Mouse (Mus musculus) brain, embryonic 14.5 days (tissue): ENCODE measurements at regions not wholly inside any gene's neighbourhood (a gene's known extent, or its start where the extent isn't known, plus 50 kb on each side); places are given as distances from the start of the nearest gene placed in this dataset.
A peak's percentile ranks its signal among the peaks of the same experiment; 100 is the strongest.
"Not testable (repeated sequence)": the region's sequence is repeated elsewhere in the genome, so short reads cannot be mapped to it uniquely, and the experiment has no call there.

Source experiments
- DNase-seq: peaks from one replicate; pipeline ENCODE4 v3.0.0-alpha.2; 2011; ENCODE audit warnings: low read depth
- CTCF ChIP-seq: fragments of 200-500 bp; IDR thresholded peaks from 2 replicates; pipeline ENCODE4 v1.5.1; 2012; ENCODE audit warnings: inconsistent platforms, mild to moderate bottlenecking, moderate library complexity, borderline replicate concordance; ENCODE audit not compliant: insufficient read depth, insufficient read length; ENCODE audit errors: extremely low read depth
- POLR2A ChIP-seq: fragments of 200-500 bp; IDR thresholded peaks from 2 replicates; pipeline ENCODE4 v1.6.1; 2012; ENCODE audit warnings: mild to moderate bottlenecking, inconsistent platforms, borderline replicate concordance; ENCODE audit not compliant: poor library complexity, insufficient read depth, insufficient read length, severe bottlenecking; ENCODE audit errors: extremely low read depth

GRCm38 (mm10) chr3:80120177-80120736, 235.9 kb downstream of the Fam198b start:
- DNase-seq = no peak
- no peak for TF ChIP-seq POLR2A
- TF ChIP-seq CTCF = no peak

- DNase-seq = no peak
- TF ChIP-seq CTCF (no peak), POLR2A (no peak)
Measured at GRCm38 (mm10) chr3:80123666-80124065, 239.3 kb downstream of the Fam198b start.

- DNase-seq = no peak
Measured at GRCm38 (mm10) chr3:80124621-80125020, 240.3 kb downstream of the Fam198b start.

GRCm38 (mm10) chr3:80141697-80142096, 257.4 kb downstream of the Fam198b start:
- TF ChIP-seq POLR2A (no peak), CTCF (no peak)
- DNase-seq = peak; percentile 60

More at GRCm38 (mm10) chr3:80124621-80125020, 240.3 kb downstream of the Fam198b start:
- TF ChIP-seq CTCF (no peak), POLR2A (no peak)

- TF ChIP-seq POLR2A = no peak
- DNase-seq = no peak
Measured at GRCm38 (mm10) chr3:80160473-80160872, 276.1 kb downstream of the Fam198b start.

GRCm38 (mm10) chr3:80181749-80182148, 297.4 kb downstream of the Fam198b start:
- DNase-seq = peak; percentile 57
- no peak for TF ChIP-seq CTCF
- TF ChIP-seq POLR2A = no peak

- DNase-seq = not testable (repeated sequence)
Measured at GRCm38 (mm10) chr3:80182161-80182560, 297.8 kb downstream of the Fam198b start.

- TF ChIP-seq CTCF (no peak), POLR2A (no peak)
- DNase-seq = no peak
Measured at GRCm38 (mm10) chr3:80187406-80187805, 303.1 kb downstream of the Fam198b start.

GRCm38 (mm10) chr3:80200904-80201303, 316.6 kb downstream of the Fam198b start:
- peak; percentile 42 for DNase-seq
- TF ChIP-seq CTCF (no peak), POLR2A (no peak)

- DNase-seq = no peak
- TF ChIP-seq POLR2A = no peak
- TF ChIP-seq CTCF = no peak
Measured at GRCm38 (mm10) chr3:80204821-80205220, 320.5 kb downstream of the Fam198b start.

- peak; percentile 41 for DNase-seq
- TF ChIP-seq CTCF (no peak), POLR2A (no peak)
Measured at GRCm38 (mm10) chr3:80205351-80205750, 321.0 kb downstream of the Fam198b start.

GRCm38 (mm10) chr3:80207022-80207421, 322.7 kb downstream of the Fam198b start:
- TF ChIP-seq CTCF (no peak), POLR2A (no peak)
- peak; percentile 83 for DNase-seq

GRCm38 (mm10) chr3:80208028-80208427, 323.7 kb downstream of the Fam198b start:
- no peak for TF ChIP-seq CTCF
- no peak for DNase-seq

GRCm38 (mm10) chr3:80209596-80209995, 325.3 kb downstream of the Fam198b start:
- DNase-seq = no peak
- TF ChIP-seq POLR2A = no peak
- no peak for TF ChIP-seq CTCF
